Mouse (Mus musculus) liver, embryonic 14.5 days (tissue): Measurements from ENCODE around the gene Sh3rf1.

Experiments used
- CTCF ChIP-seq: IDR thresholded peaks from 2 replicates; pipeline ENCODE4 v1.5.1; 2016; ENCODE audit warnings: antibody characterized with exemption, low read depth, control low read depth
- EP300 ChIP-seq: IDR thresholded peaks from 2 replicates; pipeline ENCODE4 v1.6.1; 2016; ENCODE audit warnings: antibody characterized with exemption, low read depth

- no peak for TF ChIP-seq CTCF
- TF ChIP-seq EP300 = no peak
Observed at GRCm38 (mm10) chr8:61309530-61310402, 86.1 kb downstream of the Sh3rf1 start.
